Comparison of ENCODE assay signal across 8 mouse cellular contexts in the genomic region with DNA sequence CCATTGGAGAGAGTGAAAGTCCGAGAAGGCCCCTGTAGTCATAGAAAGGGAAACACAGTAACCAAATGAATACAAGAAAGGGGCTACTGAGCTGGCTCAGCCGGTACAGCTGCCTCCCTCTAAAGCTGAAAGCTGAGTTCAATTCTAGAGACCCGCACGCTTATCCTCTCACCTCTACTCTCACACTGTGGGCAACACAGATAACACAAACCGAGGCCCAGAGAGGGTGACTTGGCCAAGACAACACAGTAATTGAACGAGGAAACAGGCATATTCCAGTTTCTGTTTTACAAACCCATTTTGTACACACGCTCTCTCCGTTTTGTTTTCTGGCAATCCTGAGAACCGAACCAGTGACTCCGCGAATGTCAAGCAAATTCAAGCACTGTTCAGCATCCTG. TPM values are rescaled to one million over a fixed set of nuclear protein-coding genes. Genes with fewer than 3 reads are reported as not detected.
DNase-seq lines count a peak whose midpoint lies in the region; ATAC-seq and TF ChIP-seq lines count a peak whose summit lies in the region.

No protein-coding gene starts in this region.

- no peak for ATAC-seq in embryonic facial prominence, embryonic 13.5 days (ENCODE audit: insufficient number of reproducible peaks, insufficient read depth, low FRiP score, low TSS enrichment, low read depth)
- ATAC-seq in intestine, embryonic 16.5 days = no peak
- no peak for ATAC-seq in neural tube, embryonic 12.5 days (ENCODE audit: low FRiP score, low read depth)
- no peak for ATAC-seq in granulocyte monocyte progenitor cell, adult 5-6 weeks (replicated peaks; ENCODE audit: poor library complexity, severe bottlenecking)

- peaks cover 19% of the 10 kb centered on the region for H3K4me1 ChIP-seq in embryonic facial prominence, embryonic 13.5 days
- peaks cover 16% of the 10 kb centered on the region for H3K4me1 ChIP-seq in intestine, embryonic 16.5 days (ENCODE audit: control insufficient read depth, insufficient read depth, low read length)
- peaks cover 29% of the 10 kb centered on the region for H3K4me1 ChIP-seq in neural tube, embryonic 12.5 days

- peak overlapping the region; percentile 86 for H3K27ac ChIP-seq in layer of hippocampus, adult 2 months
- H3K27ac ChIP-seq in embryonic facial prominence, embryonic 13.5 days = no peak overlapping the region
- H3K27ac ChIP-seq in intestine, embryonic 16.5 days (ENCODE audit: low read length) = no peak overlapping the region
- no peak overlapping the region for H3K27ac ChIP-seq in neural tube, embryonic 12.5 days

- peak overlapping the region; percentile 83 for H3K9ac ChIP-seq in embryonic facial prominence, embryonic 13.5 days
- H3K9ac ChIP-seq in intestine, embryonic 16.5 days (ENCODE audit: low read depth, low read length) = peak overlapping the region; percentile 83
- H3K9ac ChIP-seq in neural tube, embryonic 12.5 days = peak overlapping the region; percentile 73

- WGBS in embryonic facial prominence, embryonic 13.5 days = 85% methylated on average over 11 of the region's 11 CpGs
- 86% methylated on average over 11 of the region's 11 CpGs for WGBS in intestine, embryonic 16.5 days
- WGBS in neural tube, embryonic 12.5 days = 88% methylated on average over 11 of the region's 11 CpGs

- TF ChIP-seq CTCF in layer of hippocampus, adult 2 months (conservative IDR thresholded peaks at IDR 0.05) = no peak

- no peaks in the 10 kb centered on the region for H3K27me3 ChIP-seq in embryonic facial prominence, embryonic 13.5 days
- H3K27me3 ChIP-seq in intestine, embryonic 16.5 days (replicated peaks; ENCODE audit: control insufficient read depth, insufficient read depth, low read length) = no peaks in the 10 kb centered on the region
- no peaks in the 10 kb centered on the region for H3K27me3 ChIP-seq in neural tube, embryonic 12.5 days (replicated peaks)

- peaks cover 19% of the 10 kb centered on the region; the same call in 1 of the 2 replicates for H3K36me3 ChIP-seq in embryonic facial prominence, embryonic 13.5 days
- no peaks in the 10 kb centered on the region for H3K36me3 ChIP-seq in intestine, embryonic 16.5 days (ENCODE audit: control insufficient read depth, insufficient read depth, low read length)
- H3K36me3 ChIP-seq in neural tube, embryonic 12.5 days = peaks cover 3% of the 10 kb centered on the region; the same call in 1 of the 2 replicates

- H3K9me3 ChIP-seq in embryonic facial prominence, embryonic 13.5 days = no peaks in the 10 kb centered on the region
- no peaks in the 10 kb centered on the region for H3K9me3 ChIP-seq in intestine, embryonic 16.5 days (ENCODE audit: control insufficient read depth, low read length)
- no peaks in the 10 kb centered on the region for H3K9me3 ChIP-seq in neural tube, embryonic 12.5 days

- no peak for DNase-seq in layer of hippocampus, adult 2 months (ENCODE audit: low spot score in 2 of 2)
- no peak for DNase-seq in layer of hippocampus, postnatal 25 days (ENCODE audit: extremely low spot score in 1 of 2, low spot score in 1 of 2)
- no peak for DNase-seq in cerebellum, postnatal 25 days
- DNase-seq in left cerebral cortex, adult 11 months (ENCODE audit: low spot score) = no peak

- peak overlapping the region; percentile 84 for H3K4me3 ChIP-seq in layer of hippocampus, adult 2 months
- H3K4me3 ChIP-seq in embryonic facial prominence, embryonic 13.5 days = peak overlapping the region; percentile 79
- H3K4me3 ChIP-seq in intestine, embryonic 16.5 days (ENCODE audit: low read length) = peak overlapping the region; percentile 74
- H3K4me3 ChIP-seq in neural tube, embryonic 12.5 days = peak overlapping the region; percentile 73

- peak overlapping the region; percentile 94 for H3K4me2 ChIP-seq in embryonic facial prominence, embryonic 13.5 days
- peak overlapping the region; percentile 89 for H3K4me2 ChIP-seq in intestine, embryonic 16.5 days (ENCODE audit: low read depth, low read length)
- H3K4me2 ChIP-seq in neural tube, embryonic 12.5 days (replicated peaks) = peak overlapping the region; percentile 99

RNA-seq across cellular contexts. Expression of gene Polr3h, which starts 1.1 kb away (rescaled TPM):
- total RNA-seq in layer of hippocampus, adult 2 months (2021) = 10 to 100 TPM; 44.8 to 51.4 TPM
- 10 to 100 TPM; 48.0 to 52.8 TPM for total RNA-seq in layer of hippocampus, postnatal 25 days (2021)
- 51.8 and 63.9 TPM in 2 replicates for polyA plus RNA-seq in embryonic facial prominence, embryonic 13.5 days (2015; fragmentation: Nextera tagmentation; extraction: Ambion mirVana)
- polyA plus RNA-seq in intestine, embryonic 16.5 days (2015; fragmentation: Nextera tagmentation; extraction: Ambion mirVana) = 83.9 and 85.0 TPM in 2 replicates
- polyA plus RNA-seq in neural tube, embryonic 12.5 days (2016; fragmentation: Nextera tagmentation; extraction: Ambion mirVana) = 61.8 and 73.1 TPM in 2 replicates
- total RNA-seq in granulocyte monocyte progenitor cell, adult 5-6 weeks (2014; fragmentation: Nextera tagmentation) = 21.8 and 26.5 TPM in 2 replicates
- 46.6 and 51.2 TPM in 2 replicates for total RNA-seq in granulocyte monocyte progenitor cell, adult 5-6 weeks (2017)

RNA-seq across cellular contexts. Expression of gene Csdc2, which starts 11.6 kb away (rescaled TPM):
- total RNA-seq in layer of hippocampus, adult 2 months (2021) = 10 to 100 TPM; 75.2 to 81.8 TPM
- 10 to 100 TPM; 89.9 to 90.2 TPM for total RNA-seq in layer of hippocampus, postnatal 25 days (2021)
- 10.9 and 11.4 TPM in 2 replicates for polyA plus RNA-seq in embryonic facial prominence, embryonic 13.5 days (2015; fragmentation: Nextera tagmentation; extraction: Ambion mirVana)
- 11.2 and 12.4 TPM in 2 replicates for polyA plus RNA-seq in intestine, embryonic 16.5 days (2015; fragmentation: Nextera tagmentation; extraction: Ambion mirVana)
- 60.8 and 64.8 TPM in 2 replicates for polyA plus RNA-seq in neural tube, embryonic 12.5 days (2016; fragmentation: Nextera tagmentation; extraction: Ambion mirVana)
- not detected in 2 replicates for total RNA-seq in granulocyte monocyte progenitor cell, adult 5-6 weeks (2014; fragmentation: Nextera tagmentation)
- total RNA-seq in granulocyte monocyte progenitor cell, adult 5-6 weeks (2017) = not detected in 2 replicates

RNA-seq across cellular contexts. Expression of gene Pmm1, which starts 35.8 kb away (rescaled TPM):
- 100 to 1,000 TPM; 214 to 224 TPM for total RNA-seq in layer of hippocampus, adult 2 months (2021)
- total RNA-seq in layer of hippocampus, postnatal 25 days (2021) = 100 to 1,000 TPM; 209 to 227 TPM
- 30.0 and 35.7 TPM in 2 replicates for polyA plus RNA-seq in embryonic facial prominence, embryonic 13.5 days (2015; fragmentation: Nextera tagmentation; extraction: Ambion mirVana)
- 21.5 and 22.1 TPM in 2 replicates for polyA plus RNA-seq in intestine, embryonic 16.5 days (2015; fragmentation: Nextera tagmentation; extraction: Ambion mirVana)
- 40.1 and 42.0 TPM in 2 replicates for polyA plus RNA-seq in neural tube, embryonic 12.5 days (2016; fragmentation: Nextera tagmentation; extraction: Ambion mirVana)
- total RNA-seq in granulocyte monocyte progenitor cell, adult 5-6 weeks (2014; fragmentation: Nextera tagmentation) = 32.6 and 32.7 TPM in 2 replicates
- 19.5 and 21.2 TPM in 2 replicates for total RNA-seq in granulocyte monocyte progenitor cell, adult 5-6 weeks (2017)

RNA-seq across cellular contexts. Expression of gene Aco2, which starts 52.8 kb away (rescaled TPM):
- total RNA-seq in layer of hippocampus, adult 2 months (2021) = 100 to 1,000 TPM; 442 to 446 TPM
- 100 to 1,000 TPM; 475 to 495 TPM for total RNA-seq in layer of hippocampus, postnatal 25 days (2021)
- 148 and 151 TPM in 2 replicates for polyA plus RNA-seq in embryonic facial prominence, embryonic 13.5 days (2015; fragmentation: Nextera tagmentation; extraction: Ambion mirVana)
- polyA plus RNA-seq in intestine, embryonic 16.5 days (2015; fragmentation: Nextera tagmentation; extraction: Ambion mirVana) = 288 and 307 TPM in 2 replicates
- 213 TPM in 2 replicates for polyA plus RNA-seq in neural tube, embryonic 12.5 days (2016; fragmentation: Nextera tagmentation; extraction: Ambion mirVana)
- 123 and 126 TPM in 2 replicates for total RNA-seq in granulocyte monocyte progenitor cell, adult 5-6 weeks (2014; fragmentation: Nextera tagmentation)
- total RNA-seq in granulocyte monocyte progenitor cell, adult 5-6 weeks (2017) = 156 and 180 TPM in 2 replicates

RNA-seq across cellular contexts. Expression of gene Phf5a, which starts 53.2 kb away (rescaled TPM):
- 10 to 100 TPM; 33.0 to 36.8 TPM for total RNA-seq in layer of hippocampus, adult 2 months (2021)
- 10 to 100 TPM; 32.6 to 40.0 TPM for total RNA-seq in layer of hippocampus, postnatal 25 days (2021)
- polyA plus RNA-seq in embryonic facial prominence, embryonic 13.5 days (2015; fragmentation: Nextera tagmentation; extraction: Ambion mirVana) = 164 and 172 TPM in 2 replicates
- polyA plus RNA-seq in intestine, embryonic 16.5 days (2015; fragmentation: Nextera tagmentation; extraction: Ambion mirVana) = 119 and 122 TPM in 2 replicates
- polyA plus RNA-seq in neural tube, embryonic 12.5 days (2016; fragmentation: Nextera tagmentation; extraction: Ambion mirVana) = 123 and 126 TPM in 2 replicates
- total RNA-seq in granulocyte monocyte progenitor cell, adult 5-6 weeks (2014; fragmentation: Nextera tagmentation) = 101 and 107 TPM in 2 replicates
- total RNA-seq in granulocyte monocyte progenitor cell, adult 5-6 weeks (2017) = 79.2 and 148 TPM in 2 replicates

Comparison
In these comparisons a context has a peak if more than half of its experiments do, and no peak if none do; other contexts are left out.
1. RNA of gene Csdc2, which starts 11.6 kb away (total RNA-seq): 89.9 to 90.2 TPM in layer of hippocampus, postnatal 25 days and 75.2 to 81.8 TPM in layer of hippocampus, adult 2 months; not detected in granulocyte monocyte progenitor cell, adult 5-6 weeks; every median in the first group is over 10 times any median in the second.
2. RNA of gene Pmm1, which starts 35.8 kb away (total RNA-seq): 209 to 227 TPM in layer of hippocampus, postnatal 25 days and 214 to 224 TPM in layer of hippocampus, adult 2 months; 19.5 to 32.7 TPM in granulocyte monocyte progenitor cell, adult 5-6 weeks; every median in the first group is over 4 times any median in the second.
3. Peak in every context shown above with its lines, with median percentiles within 50 percentile points of each other: H3K4me3 ChIP-seq, H3K4me2 ChIP-seq and H3K9ac ChIP-seq.